Mouse (Mus musculus): ENCODE data around the gene Tube1. TPM values are rescaled to one million over a fixed set of nuclear protein-coding genes. Genes with fewer than 3 reads are reported as not detected.
"Not testable (repeated sequence)": the region's sequence is repeated elsewhere in the genome, so short reads cannot be mapped to it uniquely, and the experiment has no call there.

The Tube1 gene
- total RNA-seq, 2 experiments from 2014 or later, result 2.3 to 2.4 TPM

DNA sequence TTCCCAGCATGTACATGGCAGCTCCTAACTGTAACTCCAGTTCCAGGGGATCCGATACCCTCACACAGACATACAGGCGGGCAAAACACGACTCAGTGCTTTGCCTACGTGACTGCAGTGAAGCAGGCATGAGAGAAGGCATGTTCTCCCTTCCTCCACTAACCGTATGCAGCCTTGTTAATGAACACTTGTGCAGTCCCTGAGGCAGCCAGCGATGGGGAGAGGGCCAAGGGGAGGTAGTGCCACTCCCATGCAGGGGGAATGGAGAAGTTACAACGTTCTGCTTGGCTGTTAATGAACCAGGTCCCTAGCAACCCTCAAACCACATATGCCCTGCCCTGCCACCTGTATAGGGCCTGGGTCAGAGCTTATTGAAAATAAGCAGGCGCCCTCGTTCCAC is 35.9 kb downstream of the Tube1 start:
- no peak for DNase-seq

GRCm38 (mm10) chr10:39170181-39170580 is 36.4 kb downstream of the Tube1 start:
- DNase-seq, result peak; percentile 87

DNA sequence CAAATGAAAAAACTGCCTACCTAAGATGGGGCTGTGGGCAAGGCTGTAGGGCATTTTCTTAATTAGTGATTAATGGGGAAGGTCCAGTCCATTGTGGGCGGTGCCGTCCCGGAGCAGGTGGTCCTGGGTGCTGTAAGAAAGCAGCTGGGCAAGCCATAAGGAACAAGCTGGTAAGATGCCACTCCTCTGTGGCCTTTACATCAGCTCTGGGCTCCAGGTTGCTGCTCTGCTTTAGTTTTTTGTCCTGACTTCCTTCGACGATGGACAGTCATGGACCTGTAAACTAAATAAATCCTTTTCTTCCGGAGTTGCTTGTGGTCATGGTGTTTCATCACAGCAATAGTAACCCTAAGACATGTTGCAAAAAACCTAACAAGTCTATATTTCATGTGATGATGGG is 36.9 kb downstream of the Tube1 start:
- DNase-seq, result no peak

DNA sequence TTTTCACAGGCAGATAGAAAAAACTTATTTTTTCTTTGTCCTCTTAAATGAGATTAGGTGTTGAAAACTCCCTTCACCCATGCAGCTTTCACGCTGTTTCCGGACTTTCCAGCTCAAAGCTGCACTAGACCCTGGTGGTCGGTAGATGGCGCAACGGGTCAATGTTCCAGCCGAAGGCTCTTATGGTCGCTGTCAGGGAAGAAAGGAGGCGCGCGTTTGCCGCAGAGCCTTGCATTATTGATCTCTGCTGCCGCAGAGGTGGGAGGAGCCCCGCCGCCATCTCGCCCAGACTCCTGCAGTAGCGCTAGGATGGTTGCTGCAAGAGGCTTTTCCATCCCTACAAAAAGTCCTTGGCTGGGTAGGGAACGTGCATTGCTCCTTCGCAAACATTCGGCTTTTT is 37.4 kb downstream of the Tube1 start:
- DNase-seq, result peak; percentile 93

DNA sequence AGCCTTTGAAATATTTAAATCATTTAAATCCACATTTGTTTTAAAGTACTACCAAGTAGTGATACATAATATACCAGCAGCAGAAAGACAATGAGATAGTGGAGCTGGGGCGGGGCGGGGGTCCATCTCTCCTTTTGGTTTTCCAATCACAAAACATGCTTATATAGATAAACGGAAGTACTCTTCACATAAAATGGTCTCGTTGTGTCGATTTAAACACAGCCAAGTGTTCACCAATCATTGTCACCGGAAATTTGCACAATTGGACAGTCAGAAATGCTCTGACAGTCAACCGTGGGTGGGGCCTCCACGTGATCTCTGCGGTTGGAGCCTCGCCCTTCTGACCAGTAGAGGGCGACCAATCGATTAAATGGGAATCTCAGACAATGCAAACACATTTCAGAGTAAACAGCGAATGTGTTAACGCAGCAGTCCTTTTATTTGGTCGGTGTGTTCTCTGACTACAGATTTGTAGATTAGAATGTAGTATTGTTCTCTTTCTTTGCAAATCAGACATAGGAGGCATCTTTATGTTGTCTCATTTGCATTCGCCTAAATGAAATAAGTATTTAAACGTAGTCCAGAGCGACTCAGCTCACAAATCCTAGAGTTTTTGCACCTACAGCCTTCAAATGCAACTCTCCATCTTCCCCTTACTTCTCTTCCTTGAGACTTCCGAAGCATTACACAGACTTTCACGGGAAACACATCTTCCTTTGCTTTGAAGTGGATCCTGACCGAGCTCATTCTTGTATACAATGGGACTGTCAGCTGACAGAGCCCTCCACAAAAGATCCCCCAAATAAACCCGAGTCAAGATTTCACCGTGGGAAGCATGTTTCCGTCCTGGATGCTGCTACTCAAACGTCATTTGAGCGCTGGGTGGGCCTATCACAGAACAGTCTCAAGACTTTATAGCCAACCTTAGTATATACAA is 38.1 kb downstream of the Tube1 start:
- DNase-seq, result peak; percentile 91

GRCm38 (mm10) chr10:39172540-39172931 is 38.8 kb downstream of the Tube1 start:
- DNase-seq, result no peak

GRCm38 (mm10) chr10:39173077-39173476 is 39.3 kb downstream of the Tube1 start:
- peak; percentile 44 for DNase-seq

- no peak for DNase-seq
Observed at GRCm38 (mm10) chr10:39176981-39177380, 43.2 kb downstream of the Tube1 start.

DNA sequence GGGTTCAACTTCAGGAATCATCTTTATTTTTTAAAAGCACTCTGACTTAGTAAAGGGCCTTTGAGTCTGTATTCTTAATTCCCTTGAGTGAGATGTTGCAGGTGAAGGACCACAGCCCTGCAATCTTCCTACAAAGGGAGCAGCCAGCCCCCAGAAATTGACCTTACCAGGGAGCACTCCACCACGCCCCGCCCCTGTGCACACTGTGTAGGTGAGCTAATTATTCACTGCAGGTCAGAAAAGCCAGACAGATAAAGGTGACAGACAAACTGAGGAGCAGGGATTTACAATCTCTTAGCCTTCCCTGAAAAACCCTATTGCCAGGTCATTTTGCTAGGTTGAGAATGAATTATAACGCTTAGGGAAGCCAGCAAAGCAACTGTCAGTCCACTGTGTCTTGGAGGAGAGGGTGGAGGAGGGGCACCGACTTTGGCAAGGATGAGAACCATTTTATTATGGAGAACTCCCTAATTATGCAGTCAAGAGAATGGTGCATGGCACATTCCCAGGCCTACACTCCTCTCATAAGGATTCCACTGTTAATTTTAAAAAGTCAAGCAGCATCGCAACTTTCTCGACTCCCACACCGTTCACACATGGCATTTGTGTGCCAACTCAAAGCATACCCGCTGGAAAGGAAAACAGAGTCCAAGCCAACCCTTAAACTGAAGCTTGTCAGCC is 51.2 kb downstream of the Tube1 start:
- DNase-seq, result no peak

- DNase-seq, result no peak
Observed at GRCm38 (mm10) chr10:39185545-39185906, 51.8 kb downstream of the Tube1 start.

DNA sequence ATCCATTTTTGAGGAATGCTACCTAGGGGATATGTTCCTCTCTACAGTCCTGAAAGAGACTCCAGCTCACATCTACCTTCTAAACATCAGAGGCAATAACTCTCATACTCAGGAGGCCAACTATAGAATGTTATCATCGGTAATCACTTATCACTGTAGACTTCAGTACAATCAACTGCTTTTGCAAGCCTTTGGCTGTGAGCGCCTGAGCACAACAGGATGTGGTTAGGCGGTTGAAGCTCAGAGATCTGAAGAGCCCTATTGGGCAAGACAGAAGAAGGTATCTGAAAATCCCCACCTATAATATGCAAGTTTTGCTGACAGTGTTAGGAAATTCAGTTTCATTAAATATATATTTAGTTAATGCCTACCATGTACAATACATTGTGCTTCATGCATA is 58.9 kb downstream of the Tube1 start:
- DNase-seq, result no peak

DNA sequence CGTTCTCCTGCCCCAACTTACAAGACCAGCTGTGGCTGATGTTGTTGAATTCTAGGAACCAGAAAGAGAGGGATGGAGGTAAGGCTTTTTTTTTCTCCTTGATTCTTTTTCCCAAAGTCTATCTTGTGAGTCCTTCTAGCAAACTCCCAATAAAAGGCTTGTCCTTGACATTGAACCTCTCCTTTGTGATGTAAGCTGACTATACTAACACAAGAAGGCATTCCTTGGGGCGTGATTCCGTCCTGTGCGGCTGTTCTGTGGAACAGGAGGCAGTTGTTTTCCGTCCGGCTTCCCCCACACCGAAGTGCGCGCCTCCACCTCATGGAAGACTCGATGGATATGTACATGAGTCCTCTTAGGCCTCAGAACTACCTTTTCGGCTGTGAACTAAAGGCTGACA is 64.4 kb downstream of the Tube1 start:
- not testable (repeated sequence) for DNase-seq

Other genes starting within 250 kb of the Tube1 start
- gene Lama4, start 168.5 kb upstream of the Tube1 start, total RNA-seq (2021), result 100 to 1,000 TPM; 106 to 136 TPM
- gene Fam229b, start 62 bp upstream of the Tube1 start, total RNA-seq (2021), result 1 to 10 TPM; 4.7 TPM
- under 1 TPM; 0.48 TPM for gene Ccn6, start 29.8 kb downstream of the Tube1 start, total RNA-seq (2021)
- gene Fyn, start 234.9 kb downstream of the Tube1 start, total RNA-seq (2021), result 10 to 100 TPM; 46.6 to 48.6 TPM